Mouse (Mus musculus): ENCODE results near the gene Pomgnt2.

- TF ChIP-seq CTCF (IDR thresholded peaks at IDR 0.05; ENCODE audit: low read depth) (no peak), EP300 (optimal IDR thresholded peaks at IDR 0.05) (no peak)
Measured at GRCm38 (mm10) chr9:121995077-121995476, 1.8 kb downstream of the Pomgnt2 start.
